Mouse (Mus musculus) brain, embryonic 18.5 days (tissue): ENCODE data around the gene Usp49.
"Not testable (repeated sequence)": the region's sequence is repeated elsewhere in the genome, so short reads cannot be mapped to it uniquely, and the experiment has no call there.

Source experiments
- DNase-seq: peaks from one replicate; pipeline ENCODE4 v3.0.0-alpha.2; 2012; ENCODE audit warnings: low read depth, low spot score

Usp49 gene

DNA sequence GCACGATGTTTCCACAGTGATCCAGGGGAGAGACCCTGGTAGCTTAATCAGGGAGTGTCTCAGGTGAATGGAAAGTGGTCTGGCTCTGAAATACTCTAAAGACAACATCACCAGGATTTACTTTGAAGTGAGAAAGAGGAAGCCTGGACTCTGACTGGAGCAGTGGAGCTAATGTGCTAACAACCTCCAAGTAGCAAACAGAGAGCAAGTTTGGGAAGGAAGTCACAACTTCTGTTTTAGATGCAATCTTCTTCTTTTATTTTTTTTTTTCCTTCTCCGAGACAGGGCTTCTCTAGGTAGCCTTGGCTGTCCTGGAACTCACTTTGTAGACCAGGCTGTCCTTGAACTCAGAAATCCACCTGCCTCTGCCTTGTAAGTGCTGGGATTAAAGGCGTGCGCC is 21.3 kb upstream of the Usp49 start:
- no peak for DNase-seq

DNA sequence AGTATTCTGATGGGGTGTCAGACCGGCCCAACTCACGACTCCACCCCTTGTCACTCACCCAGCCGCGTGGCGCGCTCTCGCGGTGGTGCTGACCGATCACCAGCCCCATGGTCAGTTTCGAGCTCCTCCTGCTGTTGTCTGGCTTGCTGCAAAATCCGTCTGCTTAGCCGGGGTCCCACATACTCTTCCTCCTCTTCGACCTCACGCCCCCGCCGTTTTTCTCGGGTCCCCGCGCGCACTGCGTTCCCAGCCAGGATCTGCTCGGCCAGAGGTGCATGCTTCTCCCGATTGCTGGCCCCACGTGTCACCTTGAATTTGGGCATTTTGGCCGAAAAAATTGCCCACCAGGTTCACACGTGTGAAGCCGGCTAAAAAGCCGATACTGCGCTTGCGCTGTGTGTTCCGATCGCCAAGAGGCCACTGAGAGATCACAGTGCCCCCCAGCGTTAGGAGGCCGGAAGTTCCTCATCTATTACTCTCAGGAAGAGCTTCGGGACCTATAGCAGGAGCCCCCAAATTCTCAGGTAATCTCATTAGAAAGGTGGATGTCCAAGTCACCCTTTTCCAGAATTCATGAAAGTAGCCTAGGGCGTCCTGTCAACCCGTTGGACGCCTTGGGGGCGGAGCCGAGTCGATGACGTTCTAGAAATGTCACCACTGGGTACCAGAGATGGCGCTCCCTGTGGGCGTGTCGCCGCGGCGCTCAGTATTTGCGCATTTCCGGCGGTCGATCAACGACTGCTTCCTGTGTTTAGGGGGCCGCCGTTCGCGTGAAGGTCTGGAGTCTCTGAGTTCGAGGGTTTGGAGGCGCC is 19.4 kb upstream of the Usp49 start, which contains the start of the genes Bysl, Med20 and Gm20517:
Bysl (minus strand) TSS at position 644 of the 812 bp plus-strand sequence.
Med20 (plus strand) TSS at position 734 of the 812 bp plus-strand sequence.
Gm20517 (plus strand) TSS at position 741 of the 812 bp plus-strand sequence.
- DNase-seq = peak; percentile 93

DNA sequence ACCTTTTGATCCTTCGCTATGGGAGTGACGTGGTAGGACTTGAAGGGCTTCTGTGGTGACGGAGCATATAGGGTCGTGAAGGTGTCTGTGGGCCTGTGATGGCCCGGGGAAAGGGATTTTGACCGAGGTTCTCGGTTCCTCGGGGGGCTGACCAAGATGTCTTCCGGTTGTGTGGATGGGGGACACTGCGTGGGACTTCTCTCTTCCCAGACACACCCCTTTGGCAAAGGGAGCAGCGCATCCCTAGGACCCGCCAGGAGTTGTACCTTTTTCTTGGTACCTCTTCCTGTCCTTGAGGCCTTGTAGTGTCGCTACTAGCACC is 18.9 kb upstream of the Usp49 start:
- no peak for DNase-seq

DNA sequence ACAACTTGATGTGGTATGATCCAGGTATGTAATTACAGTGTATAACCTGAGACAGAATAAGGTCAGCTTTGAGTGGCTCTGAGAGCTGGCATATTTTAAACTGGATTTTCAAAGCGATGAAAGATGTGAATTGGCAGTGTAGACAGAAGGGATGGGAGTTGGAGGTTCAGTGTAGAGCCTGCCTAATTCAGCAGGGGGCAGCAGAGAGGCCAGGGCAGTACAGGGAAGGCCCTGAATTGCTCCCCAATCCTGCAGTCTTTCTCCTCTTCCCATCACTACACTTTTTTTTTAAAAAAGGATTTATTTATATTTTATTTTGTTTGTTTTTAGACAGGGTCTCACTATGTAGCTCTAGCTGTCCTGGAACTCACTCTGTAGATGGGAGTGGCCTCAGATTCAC is 16.5 kb upstream of the Usp49 start:
- no peak for DNase-seq

DNA sequence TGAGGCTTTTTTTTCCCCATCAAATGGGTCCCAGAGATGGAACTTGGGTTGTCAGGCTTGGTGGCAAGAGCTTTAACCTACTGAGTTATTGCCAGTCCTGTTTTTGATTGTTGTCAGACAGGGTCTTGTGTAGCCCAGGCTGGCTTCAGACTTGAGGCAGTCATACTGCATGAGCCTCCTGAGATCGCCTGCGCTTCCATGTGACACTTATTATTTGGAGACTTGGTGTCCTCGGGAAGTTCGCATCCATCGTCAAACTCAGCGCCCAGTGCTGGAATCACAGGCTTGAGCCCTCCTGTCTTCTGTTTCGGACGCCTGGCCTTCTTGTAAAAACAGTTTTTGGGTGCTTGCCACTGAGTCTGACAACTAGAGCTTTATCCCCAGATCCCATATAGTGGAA is 14.4 kb upstream of the Usp49 start:
- DNase-seq = no peak

DNA sequence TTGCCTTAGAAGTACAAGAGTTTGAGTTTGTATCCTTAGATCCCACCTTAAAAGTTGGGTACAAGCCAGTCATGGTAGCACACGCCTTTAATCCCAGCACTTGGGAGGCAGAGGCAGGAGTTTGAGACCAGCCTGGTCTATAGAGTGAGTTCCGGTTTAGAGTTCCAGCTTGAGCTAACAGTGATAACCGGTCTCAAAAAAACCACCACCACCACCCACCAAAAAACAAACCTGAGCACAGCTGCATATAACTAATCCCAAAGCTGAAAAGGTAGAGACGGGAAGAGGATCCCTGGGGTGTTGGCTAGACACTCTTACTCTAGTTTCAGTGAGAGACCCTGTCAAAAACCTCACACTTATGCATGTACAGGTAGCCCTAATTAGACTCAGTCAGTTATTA is 13.8 kb upstream of the Usp49 start:
- DNase-seq = no peak

DNA sequence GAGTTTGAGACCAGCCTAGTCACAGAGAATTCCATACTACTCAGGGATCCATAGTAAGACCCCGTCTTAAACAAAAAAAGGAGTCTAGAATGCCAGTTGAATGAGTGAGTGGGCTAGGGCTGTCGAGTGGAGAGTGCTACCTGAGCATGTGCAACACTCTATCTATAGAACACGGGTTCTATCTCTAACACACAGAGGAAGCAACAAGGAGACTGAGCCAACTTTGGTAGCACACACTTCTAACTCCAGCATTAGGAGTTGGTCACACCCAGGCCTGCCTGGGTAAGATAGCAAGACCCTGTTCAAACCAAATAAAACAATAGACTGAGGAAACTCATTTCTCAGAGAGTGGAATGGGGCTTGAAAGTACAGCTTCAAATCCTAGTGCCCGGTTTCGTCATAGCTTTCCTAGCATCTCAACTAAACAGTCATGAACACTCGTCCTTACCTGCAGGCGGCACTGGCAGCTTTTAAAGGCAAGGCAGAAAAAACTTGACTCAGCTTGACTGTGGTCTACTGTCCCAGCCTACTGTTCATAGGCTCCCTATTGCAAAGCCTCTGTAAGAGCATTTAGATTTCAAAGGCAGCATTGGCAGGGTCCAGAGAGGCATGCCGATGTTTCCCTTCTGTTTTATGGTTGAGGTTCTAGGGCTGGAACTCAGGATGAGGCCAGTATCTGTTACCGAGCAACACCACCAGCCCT is 12.7 kb upstream of the Usp49 start:
- no peak for DNase-seq

DNA sequence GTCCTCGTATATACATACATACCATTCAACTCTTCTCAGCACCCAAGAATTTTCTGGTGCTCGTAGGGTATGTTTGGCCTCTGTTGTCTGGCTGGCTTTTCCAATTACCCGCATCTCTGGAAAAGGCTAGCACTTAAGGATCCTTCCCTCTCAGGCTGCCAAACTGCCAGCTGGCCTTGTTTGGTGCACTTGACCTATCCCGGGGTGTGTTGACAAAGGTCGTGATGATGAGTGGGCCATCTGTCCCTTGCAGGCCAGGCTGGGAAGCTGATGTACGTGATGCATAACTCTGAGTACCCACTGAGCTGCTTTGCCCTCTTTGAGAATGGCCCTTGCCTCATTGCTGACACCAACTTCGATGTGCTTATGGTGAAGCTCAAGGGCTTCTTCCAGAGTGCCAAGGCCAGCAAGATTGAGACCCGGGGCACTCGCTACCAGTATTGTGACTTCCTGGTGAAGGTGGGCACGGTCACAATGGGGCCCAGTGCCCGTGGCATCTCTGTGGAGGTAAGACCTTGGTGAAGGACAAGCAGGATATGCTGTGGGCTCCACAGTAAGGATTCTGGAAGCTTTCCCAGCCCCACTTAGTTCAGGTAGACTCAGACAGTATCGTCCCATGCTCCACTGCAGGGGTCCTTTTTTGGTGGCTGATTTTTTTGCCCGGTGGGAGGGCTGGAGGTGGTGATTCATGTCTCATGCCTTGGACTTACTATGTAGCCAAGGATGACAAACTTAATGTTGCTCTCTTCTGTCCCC is 11.8 kb upstream of the Usp49 start:
- DNase-seq = no peak

DNA sequence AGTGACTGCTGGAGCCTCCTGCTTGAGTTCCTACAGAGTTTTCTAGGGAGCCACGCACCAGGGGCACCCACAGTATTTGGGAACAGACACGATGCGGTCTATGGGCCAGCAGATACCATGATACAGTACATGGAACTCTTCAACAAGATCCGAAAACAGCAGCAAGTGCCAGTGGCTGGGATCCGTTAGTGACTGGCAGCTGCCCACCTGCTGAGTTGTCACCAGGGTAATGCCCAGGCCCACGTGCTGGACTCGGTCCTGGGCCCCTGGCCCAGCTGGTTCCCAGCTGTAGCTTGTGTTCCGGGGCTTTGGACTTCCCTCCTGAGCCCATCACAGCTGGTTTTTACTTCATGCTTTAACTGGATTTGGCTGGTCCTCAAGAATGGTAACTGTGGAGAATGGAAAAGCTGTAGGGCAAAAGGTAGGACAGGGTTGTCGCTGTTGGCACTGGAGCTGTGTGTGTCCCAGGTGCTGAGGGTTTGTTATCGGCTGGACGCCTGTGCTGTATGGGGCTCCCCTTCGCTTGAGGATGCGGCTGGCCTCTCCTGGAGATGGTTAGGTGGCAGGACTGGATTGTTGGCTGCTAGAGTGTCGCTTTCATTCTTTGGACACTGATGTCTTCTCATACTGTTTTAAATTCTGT is 7.5 kb upstream of the Usp49 start:
- no peak for DNase-seq

DNA sequence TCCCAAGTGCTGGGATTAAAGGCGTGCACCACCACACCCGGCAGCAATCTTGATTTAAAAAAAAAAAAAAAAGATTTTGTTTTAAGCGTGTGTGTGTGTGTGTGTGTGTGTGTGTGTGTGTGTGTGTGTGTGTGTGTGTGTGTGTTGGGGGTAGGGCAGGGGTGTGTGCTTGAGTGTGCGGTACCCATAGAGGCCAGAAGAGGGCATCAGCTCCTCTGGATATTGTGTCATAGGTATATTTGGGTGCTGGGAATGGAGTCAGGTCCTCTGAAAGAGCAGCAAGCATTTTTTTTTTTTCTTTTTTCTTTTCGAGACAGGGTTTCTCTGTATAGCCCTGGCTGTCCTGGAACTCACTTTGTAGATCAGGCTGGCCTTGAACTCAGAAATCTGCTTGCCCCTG is 5.9 kb upstream of the Usp49 start:
- not testable (repeated sequence) for DNase-seq

DNA sequence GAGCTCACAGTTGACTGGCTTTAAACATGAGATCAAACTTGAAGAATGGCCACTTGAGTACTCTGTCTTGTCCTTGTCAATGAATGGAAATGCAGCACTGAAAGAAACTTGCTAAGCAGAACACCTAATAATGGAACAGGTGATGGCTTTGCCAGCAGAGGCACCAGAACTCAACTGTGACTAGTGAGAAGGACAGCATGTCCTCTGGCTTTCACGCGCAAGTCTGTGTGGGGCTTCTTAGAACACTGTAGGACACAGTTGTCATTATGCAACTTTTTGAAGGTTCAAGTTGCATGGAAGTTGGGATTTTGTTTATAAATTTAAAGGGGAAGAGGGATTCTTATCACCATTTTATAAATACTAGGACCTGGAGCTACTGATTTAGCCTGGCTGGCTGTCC is 5.4 kb upstream of the Usp49 start:
- DNase-seq = no peak

DNA sequence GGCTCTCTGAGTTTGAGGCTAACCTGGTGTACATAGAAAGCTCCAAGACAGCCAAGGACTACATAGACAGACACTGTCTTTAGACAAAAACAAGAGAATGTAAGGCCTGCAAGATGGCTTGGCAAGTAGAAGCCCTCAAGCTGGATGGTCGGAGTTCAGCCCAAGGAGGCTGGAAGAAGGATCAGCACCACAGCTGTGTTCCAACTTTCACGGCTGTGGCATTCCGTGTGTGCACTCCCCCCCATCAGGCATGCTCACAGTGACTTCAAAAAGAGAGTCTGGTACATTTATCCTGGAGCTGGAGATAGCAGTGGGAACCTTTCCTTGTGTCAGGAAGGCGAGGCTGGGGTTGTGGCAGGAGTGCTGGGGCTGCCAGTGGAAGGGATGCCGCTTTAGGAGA is 4.5 kb upstream of the Usp49 start:
- no peak for DNase-seq

DNA sequence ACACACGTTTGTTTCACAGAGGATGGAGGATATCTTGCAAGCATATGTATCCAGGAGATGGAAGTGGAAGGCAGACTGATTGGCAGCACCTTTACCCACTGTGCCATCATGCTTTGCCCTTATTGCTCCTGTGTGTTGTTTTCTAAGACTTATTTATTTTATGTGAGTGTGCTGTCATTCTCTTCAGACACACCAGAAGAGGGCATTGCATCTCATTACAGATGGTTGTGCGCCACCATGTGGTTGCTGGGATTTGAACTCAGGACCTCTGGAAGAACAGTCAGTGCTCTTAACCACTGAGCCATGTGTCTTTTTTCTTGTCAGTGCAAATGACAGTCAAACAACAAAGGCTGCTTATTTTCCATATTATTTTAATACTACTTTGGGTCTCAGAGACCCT is 2.7 kb upstream of the Usp49 start:
- no peak for DNase-seq

DNA sequence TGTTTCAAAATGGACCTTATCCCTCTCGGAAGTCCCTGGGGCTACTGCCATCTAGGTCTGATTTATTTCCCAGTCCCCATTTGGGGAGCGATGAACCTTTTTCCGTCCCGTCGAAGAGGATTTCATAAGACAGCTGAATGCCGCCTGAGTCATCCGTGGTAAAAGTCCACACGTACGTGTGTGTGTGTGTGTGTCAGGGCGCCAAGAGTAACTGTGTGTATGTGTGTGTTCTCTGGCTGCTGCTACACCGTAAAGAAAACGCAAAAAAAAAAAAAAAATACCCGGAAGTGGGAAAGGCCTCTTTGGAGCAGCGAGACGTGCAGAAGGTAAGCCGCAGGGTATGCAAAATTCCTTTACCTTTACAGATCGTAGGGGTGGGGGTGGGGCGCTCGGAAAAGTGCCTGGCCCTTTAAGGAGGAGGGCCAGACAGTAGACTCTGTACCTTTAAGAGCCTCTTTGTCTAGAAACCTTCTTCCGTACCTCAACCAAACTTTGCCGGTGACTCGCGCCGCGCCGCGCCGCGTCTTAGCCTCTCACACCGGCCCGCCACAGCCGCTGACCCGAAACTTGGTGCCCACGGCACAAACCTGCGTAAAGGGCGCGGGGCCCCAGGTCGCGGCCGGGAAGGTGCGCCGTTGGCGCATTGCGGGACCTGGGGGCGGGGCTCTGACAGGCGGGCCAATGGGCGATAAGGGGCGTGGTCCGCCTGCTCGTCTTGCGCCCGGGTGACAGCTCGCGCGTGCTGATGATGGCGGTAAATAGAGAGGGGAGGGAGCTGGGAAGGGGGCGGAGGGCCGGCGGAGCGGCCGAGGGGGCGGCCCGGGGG is 1.4 kb upstream of the Usp49 start:
- peak; percentile 89 for DNase-seq

DNA sequence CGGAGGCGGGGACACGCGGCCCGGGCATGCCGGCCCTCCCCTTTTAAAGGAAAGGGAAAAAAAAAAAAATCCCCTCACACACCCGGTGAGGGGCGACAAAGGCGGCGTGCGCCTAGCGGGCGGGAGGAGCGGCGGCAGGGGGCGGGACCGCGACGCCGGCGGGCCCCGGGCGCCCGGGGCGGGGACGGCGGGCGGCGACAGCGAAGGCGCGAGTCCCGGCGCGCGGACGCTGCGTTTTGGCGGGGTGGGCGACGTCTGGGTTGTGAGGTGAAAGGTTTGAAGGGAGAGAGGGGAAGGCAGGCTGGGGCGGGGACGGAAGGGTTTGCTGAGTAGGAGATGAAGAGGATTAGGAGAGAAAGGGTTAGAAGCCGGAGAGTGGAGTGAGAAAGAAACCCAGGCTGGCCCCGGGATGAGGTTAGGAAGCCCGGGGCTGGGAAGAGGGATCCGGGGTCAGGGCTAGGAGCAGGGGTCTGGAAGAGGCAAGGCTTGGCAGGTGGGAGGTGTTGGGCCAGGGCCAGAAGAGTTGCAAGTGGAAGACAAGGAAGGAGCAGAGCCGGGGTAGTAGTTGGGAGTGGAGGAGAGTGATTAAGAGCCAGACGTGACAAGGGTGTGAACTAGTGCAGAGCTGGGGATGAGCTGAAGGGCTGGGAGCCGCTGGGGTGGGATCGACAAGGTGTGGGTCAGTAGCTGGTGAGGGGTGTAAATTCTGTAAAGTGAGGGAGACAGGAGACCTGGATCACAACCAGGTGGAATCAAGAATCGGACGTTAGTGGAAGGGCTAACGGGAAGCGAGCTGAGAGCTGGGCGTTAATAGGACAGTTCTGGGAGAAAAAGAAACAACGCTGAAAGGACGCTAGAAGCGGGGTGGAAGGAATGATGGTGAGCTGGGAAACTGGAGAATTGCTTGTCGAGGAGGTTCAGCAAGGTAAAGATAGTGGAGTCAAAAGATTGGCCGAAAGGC is 493 bp upstream of the Usp49 start:
- DNase-seq = no peak

DNA sequence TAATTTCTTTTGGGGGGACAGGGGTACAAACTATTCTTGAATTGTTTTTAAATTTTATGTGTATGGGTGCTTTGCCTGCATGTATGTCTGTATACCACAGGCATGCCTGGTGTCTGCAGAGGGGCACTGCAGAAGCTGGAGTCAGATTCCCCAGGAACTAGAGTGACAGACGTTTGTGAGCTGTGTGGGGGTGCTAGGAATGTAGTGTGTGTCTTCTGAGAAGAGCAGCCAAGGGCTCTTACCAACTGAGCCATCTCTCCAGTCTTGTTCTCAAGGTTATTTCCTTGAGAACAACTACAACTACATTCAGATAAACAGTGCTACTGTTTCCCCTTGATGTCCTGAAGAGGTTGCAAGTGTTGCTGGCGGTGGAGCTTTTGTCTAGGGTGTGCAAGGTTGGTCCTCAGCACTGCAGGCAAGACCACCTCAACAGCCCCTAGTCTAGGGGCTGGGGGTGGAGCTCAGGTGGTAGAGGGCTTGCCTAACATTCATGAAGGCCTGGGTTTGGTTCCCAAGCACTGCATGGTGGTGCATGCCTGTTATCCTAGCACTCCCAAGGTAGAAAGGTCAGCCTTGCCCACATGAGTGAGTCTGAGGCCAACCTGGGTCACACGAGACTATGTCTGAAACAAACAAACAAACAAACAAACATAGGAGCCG is 1.8 kb downstream of the Usp49 start:
- DNase-seq = no peak

DNA sequence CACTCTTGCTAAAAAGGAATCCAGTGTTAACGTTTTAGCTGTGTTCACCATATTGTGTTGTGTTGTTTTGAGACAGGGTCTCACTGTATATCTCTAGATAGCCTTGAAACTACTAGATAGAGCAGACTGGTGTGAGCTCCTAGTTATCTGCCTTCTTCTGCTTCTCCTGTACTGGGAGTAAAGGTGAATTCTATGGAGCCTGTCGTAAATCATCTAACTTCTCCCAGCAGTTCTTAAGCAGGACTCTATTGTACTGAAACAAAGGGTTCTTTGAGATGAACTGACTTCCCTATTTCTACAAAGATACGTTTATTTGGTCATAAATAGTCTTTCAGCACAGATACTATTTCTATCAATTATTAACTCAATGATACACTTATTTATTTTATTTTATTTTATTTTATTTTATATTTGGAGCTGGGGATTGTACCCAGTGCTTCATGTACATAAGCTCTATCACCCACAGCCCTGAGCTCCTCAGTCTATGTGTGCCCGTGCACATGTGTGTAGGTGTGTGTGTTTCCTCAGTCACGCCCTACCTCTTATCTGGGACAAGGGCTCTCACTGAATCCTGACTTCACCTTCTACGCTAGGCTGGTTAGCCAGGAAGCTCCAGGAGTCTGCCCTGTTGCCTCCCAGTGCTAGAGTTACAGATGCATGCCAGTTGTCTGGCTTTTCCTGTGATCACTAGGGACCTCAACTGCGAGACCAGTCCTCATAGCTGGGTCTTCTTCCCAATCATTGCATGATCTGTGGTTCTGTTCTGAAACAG is 3.7 kb downstream of the Usp49 start:
- DNase-seq = no peak

DNA sequence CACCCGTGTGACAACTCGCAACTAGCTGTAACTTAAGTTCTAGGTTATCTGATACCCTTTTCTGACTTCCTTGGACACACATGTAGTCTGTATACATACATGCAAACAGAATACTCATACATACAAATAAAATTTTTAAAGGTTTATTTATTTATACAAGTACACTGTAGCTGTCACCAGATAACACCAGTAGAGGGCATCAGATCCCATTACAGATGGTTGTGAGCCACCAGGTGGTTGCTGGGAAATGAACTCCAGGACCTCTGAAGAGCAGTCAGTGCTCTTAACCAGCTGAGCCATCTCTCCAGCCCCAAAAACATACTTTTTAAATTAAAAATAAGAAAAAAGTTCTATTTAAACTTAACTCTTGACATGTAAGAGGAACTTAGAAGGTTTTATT is 12.5 kb downstream of the Usp49 start:
- no peak for DNase-seq

DNA sequence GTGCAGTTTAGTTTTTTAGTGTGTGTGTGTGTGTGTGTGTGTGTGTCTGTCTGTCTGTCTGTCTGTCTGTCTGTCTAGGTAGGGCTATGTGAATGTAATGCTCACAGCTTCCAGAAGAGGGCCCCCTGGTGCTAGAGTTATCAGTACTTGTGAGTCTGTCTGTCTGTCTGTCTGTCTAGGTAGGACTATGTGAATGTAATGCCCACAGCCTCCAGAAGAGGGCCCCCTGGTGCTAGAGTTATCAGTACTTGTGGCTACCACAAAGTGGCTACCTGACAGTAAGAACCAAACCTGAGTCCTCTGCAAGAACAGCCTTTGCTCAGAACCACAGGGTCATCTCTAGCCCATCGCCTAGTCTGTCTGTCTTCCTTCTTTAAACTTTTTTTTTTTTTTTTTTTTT is 16.2 kb downstream of the Usp49 start:
- no peak for DNase-seq
